Mouse (Mus musculus) c-Kit-positive CD71-negative TER-119-negative erythroid progenitor cells, embryonic 14.5 days (primary cell): Measurements from ENCODE around the gene Vipr1.
"Not testable (repeated sequence)": the region's sequence is repeated elsewhere in the genome, so short reads cannot be mapped to it uniquely, and the experiment has no call there.

ENCODE experiments used
- DNase-seq: peaks from one replicate; pipeline ENCODE4 v3.0.0-alpha.2; 2013; ENCODE audit warnings: low read depth

Gene Vipr1

DNA sequence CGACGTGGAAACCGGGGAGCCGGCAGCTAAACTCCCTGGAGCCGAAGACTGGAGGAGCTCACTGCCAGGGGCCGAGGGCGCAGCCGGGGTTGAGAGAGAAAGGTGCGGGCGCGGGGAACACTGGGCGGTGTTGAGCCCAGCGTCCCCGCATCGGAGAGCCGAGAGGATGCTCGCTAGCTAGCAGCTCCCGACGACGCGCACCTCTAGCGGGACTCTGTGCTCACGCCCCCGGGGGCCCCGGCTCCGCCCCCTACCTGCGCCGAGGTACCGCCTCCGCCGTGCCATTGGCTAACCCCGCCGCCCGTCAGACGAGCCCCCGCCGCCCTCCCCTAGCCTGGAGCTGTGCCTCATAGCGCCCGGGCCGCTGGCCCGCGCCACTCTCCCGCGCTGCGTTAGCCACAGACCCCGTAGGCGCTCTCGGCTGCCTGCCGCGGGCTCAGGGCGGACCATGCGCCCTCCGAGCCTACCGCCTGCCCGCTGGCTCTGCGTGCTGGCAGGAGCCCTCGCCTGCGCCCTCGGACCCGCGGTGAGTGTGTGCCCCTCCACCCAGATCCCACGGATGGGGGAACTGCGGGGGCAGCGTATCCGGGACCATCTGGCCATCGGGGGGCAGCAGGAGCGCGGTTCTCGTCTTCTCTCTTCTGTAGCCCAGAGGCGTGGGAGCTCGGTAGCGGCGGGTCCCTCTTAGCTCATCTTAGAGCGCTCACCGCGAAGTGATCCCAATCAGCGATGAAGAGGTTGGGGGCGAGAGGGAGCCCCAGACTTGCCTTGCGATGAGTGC, at the start of gene Vipr1:
Gene Vipr1, plus strand, starts transcription at position 316 of the 781 bp plus-strand sequence.
- no peak for DNase-seq

- DNase-seq, result no peak
Observed at GRCm38 (mm10) chr9:121592948-121593550, 49.5 kb upstream of the Vipr1 start.

DNA sequence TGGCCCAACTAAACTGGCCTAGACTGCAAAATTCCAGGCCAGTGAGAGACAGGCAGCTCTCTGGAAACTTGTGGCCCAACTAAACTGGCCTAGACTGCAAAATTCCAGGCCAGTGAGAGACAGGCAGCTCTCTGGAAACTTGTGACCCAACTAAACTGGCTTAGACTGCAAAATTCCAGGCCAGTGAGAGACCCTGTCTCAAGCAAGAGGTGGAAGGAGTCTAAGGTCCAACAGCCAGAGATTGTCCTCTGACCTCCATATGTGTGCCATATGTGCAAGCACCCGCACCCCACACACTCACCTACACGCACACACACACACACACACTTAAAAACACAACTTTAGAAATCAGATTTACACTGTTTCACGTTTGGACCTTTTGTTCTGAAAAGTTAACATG, 48.7 kb upstream of the Vipr1 start:
- DNase-seq, result not testable (repeated sequence)

DNA sequence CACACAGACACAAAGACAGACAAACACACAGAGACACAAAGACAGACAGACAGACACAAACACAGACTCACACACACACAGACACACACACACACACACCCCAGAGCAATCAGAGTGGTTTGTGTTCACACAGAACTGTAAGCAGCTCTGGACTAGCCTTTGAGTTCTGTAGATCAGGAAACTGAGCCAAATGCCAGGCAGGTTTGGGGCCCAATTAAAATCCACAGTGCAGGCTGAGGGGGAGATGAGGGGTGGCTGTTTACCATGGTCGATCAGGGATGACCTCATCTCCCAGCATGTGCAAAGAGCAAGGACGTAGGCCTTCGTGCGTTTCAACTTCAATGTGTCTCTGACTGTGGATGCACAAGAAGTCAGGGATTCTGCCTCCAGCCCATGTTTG, 47.7 kb upstream of the Vipr1 start:
- no peak for DNase-seq

DNA sequence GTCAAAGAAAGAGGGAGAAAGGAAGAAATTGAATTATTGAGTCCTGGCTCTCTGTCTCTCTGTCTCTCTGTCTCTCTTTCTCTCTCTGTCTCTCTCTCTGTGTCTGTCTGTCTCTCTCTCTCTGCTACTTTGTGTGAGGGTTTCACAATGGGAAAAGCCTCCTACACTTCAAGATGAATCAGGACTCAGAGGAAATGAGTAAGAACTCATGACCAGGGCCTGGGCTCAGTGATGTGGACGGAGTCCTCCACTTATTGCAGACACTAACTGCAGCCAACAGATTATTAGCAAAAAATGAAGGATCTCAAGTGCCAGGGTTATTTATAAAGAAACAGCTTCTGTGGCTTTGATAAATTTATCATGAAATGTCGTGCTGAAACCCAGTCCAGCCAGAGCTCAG, 44.4 kb upstream of the Vipr1 start:
- no peak for DNase-seq

- no peak for DNase-seq
Observed at GRCm38 (mm10) chr9:121599551-121599950, 43.0 kb upstream of the Vipr1 start.

DNA sequence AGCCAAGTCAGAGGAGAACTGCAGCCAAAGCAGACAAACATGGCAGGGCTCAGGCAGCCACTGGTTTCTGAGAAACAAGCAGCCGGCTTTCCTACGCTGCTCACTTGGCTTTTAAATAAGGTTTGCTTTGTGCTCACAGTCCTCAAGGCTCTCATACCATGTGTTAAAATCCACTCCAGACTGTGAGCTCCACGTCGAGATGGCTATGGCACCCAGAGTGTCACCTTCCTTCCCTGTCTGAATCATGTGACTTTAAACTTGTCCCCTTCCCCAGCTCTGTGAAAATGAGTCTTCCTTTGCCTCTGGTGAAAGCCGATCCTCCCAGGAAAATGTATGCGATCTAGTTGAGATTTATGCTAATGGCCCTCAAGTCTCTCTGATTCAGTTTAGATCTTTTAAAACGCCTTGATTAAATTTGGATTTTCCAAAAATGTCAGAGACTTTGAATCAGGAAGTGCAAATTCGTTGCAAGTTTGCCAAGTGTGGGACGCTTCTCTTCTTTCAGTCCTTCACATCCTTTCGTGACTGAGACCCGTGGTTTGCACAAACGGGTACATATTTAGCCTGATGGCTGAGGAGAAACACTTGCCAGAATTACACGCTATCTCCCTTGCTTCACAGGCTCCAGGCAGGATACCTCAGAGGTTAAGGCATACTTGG, 42.2 kb upstream of the Vipr1 start:
- DNase-seq, result no peak

GRCm38 (mm10) chr9:121600861-121601427, 41.6 kb upstream of the Vipr1 start:
- no peak for DNase-seq

GRCm38 (mm10) chr9:121602381-121602780, 40.1 kb upstream of the Vipr1 start:
- no peak for DNase-seq

DNA sequence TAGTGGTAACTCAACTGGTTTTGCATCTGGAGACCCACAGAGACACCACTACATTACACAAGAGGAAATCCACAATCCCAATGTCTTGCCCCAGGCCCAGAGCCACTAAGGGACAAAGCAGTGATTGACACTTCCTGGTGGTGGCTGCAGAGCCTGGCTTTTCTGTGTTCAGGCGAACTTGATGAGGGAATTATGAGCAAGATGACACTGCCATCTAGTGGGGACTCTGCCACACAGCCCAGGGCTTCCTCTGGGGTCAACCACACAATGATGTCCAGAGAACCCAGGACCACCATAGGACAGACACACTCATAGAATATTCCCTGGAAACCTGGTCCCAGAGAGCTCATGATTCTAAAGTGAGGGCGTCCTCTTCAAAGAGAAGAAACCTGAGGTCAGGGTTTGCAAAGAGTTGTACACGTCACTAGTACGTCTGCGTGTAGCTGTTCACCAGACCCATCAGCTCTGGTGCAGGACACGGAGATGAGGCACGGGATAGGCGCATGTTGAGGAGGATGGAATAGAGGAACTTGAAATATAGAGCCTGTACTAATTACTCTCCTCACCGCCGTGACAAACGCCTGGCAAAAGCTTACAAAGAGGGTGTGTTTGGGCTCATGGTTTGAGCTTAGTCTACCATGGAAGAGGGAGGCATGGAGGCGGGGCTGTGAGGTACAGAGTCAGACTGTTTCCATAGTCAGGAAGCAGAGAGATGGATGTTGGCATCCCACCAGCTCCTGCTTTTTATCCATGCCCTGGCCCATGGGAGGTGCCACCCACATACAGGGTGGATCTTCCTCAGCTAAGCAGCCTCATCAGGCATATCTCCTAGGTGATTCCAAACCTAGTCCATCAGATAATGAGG, 36.9 kb upstream of the Vipr1 start:
- DNase-seq, result peak; percentile 48

DNA sequence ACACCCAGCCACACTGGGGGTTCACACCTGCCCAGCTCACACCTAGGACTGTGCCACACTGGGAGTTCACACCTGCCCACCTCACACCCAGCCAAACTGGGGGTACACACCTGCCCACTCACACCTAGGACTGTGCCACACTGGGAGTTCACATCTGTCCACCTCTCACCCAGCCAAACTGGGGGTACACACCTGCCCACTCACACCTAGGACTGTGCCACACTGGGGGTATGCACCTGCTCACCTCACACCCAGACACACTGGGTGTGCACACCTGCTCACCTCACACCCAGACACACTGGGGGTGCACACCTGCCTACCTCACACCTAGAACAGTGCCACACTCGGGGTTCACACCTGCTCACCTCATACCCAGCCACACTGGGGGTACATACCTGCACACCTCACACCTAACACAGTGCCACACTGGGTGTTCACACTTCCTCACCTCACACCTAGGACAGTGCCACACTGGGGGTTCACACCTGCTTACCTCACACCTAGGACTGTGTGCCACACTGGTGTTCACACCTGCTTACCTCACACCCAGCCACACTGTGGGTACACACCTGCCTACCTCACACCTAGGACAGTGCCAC, 35.9 kb upstream of the Vipr1 start:
- no peak for DNase-seq

GRCm38 (mm10) chr9:121609381-121609780, 33.1 kb upstream of the Vipr1 start:
- DNase-seq, result no peak

DNA sequence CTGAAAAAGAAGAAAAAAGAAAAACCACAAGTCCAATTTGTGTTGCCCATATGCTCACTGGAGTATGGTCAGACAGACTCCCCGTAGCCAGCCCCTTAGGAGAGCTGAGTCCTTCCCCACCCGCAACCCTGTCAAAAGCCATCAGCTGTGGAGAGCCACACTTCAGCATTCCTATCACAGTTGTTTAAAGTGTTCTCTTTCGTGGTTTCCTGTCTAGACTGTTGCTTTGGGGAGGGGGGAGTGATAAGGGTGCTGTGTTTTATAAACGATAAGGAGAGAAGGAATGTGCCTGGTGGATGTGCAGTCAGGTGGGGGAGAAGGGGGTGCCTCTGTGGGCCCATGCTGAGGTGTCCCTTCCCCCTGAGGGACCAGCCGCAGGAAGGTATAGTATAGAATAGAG, 29.3 kb upstream of the Vipr1 start:
- DNase-seq, result no peak

- DNase-seq, result no peak
Observed at GRCm38 (mm10) chr9:121614241-121614757, 28.2 kb upstream of the Vipr1 start.

DNA sequence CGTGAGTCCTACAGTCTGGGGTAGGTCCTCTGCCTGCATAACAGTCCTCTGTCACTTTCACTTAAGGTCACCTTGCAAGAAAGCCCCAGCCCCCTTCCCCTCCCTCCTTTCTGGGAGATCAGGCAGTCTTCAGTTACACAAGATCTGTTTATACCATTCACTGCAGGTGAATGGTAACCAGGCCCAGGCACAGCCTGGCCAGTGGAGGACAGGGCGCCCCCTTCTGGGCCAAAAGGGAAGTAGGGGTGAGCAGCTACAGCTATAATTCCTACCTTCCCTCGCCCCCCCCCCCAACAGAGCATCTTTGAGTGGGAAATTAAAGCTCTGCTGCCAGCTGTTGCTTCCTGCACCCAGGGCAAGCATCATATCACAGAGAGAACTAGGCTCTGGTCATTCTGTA, 26.0 kb upstream of the Vipr1 start:
- no peak for DNase-seq

DNA sequence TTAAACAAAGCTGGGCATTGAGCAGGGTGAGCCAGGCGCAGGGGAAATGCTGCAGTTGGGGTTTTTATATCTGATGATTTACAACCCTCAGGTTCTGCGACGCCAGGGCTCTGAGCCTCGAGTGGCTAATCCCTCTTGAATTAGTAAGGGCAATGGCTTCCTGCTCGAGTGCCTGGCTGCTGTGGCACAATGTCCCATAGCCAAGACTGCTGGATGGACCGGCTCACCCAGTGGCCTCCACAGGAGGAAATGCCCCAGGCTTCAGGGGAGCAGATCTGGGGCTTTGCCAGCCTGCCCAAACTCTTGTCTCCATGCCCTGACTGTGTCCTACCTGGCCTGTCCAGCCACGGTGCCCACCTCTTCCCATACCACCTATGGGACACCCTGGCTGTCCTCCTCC, 23.1 kb upstream of the Vipr1 start:
- DNase-seq, result no peak

GRCm38 (mm10) chr9:121623235-121623634, 19.3 kb upstream of the Vipr1 start:
- DNase-seq, result no peak

DNA sequence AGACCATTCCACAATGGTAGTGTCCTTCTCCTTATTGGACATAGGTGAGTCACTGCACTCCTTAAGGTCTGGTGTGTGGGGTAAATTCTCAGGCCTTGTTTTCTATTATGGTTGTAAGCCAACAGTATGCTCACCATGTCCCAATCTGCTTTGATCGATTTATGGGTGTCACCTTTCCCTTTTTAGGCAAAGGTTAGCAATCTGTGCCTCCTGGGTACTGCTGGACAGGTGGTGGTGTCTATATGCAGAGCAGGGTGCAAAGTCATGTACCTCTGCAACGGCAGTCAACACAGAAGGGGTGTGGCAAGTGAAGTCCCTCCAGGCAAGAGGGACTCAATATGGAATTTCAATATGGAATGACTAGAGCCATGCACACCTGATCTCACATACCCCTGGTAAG, 17.6 kb upstream of the Vipr1 start:
- DNase-seq, result no peak

DNA sequence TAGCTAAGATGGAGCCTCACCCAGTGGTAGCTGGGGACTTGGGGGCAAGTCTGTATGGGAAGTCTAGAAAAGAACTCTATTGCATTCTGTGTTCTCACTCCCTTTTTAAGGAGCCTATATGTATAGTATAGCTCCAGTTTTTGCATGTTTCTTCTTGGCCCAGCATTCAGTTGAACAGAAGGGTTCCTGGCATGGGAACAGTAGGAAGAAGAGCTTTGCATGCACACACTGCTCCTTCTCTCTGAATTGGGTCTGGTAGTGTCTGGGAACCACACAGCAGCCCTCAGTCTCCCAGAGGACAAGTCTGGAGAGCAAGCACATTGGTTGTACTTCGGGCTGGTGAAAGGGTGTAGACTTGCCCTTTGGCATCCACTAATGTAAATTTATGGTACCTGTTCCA, 11.9 kb upstream of the Vipr1 start:
- DNase-seq, result no peak

DNA sequence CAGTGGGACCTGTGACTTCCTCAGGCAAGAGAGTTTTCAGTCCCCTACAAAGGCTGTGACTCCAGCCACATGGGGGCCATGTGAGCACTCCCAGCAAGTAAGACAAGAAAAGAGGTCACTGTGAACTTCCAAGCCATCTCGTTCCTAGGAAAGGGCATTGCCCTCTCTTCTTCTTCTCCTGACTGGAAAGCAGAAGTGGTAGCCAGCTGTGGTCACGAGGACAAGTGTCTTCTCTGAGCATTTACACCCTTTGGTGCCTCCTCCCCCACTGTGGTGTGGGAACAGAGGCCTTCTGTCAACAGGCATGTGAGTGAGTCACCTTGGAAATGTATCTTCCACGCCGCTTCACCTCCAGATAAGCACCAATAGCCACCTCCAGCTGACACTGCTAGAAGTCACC, 10.6 kb upstream of the Vipr1 start:
- DNase-seq, result no peak

DNA sequence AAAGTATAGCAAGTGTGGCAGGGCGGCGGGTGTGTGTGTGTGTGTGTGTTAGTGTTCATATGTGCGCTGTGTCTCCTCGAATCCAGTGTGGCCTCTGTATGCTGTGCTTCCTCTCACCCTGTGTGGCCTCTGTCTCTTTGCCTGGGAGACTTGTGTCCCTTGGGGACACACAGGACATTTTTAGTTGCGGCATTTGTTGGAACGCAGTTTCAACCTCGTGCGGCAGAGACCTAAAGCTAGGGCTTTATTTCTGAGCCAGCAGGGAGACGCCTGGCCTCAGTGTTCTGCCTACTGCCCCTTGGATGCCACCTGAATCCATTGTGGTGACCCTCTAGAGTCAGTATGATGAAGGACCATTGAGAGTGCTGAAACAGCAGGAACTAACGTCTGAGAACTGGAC, 9.6 kb upstream of the Vipr1 start:
- DNase-seq, result no peak
